Mouse (Mus musculus) spleen, adult 2 months (tissue): ENCODE data around the gene Fgfr2. TPM values are rescaled to one million over a fixed set of nuclear protein-coding genes. Genes with fewer than 3 reads are reported as not detected.

Experiments
- DNase-seq, 2 experiments: peaks; one replicate each; pipeline versions ENCODE4 v3.0.0 to v3.0.0-alpha.2; 2012 to 2021; ENCODE audit warnings: low spot score in 2 of 2, low read depth in 1 of 2
- H3K27ac ChIP-seq: fragments of 200-500 bp; 2 replicates; pipeline ENCODE4 v1.5.1; 2012; ENCODE audit warnings: low read length, inconsistent platforms; ENCODE audit not compliant: insufficient read depth
- H3K27me3 ChIP-seq: fragments of 200-500 bp; 2 replicates; pipeline ENCODE4 v1.6.1; 2012; ENCODE audit warnings: mild to moderate bottlenecking, moderate library complexity, low read length, inconsistent platforms; ENCODE audit not compliant: control insufficient read depth, insufficient read depth
- H3K36me3 ChIP-seq: fragments of 200-500 bp; 2 replicates; pipeline ENCODE4 v1.6.1; 2012; ENCODE audit warnings: mild to moderate bottlenecking, low read length, inconsistent platforms; ENCODE audit not compliant: control insufficient read depth, insufficient read depth
- H3K4me1 ChIP-seq: fragments of 200-500 bp; 2 replicates; pipeline ENCODE4 v1.6.1; 2011; ENCODE audit warnings: inconsistent platforms; ENCODE audit not compliant: control insufficient read depth, insufficient read depth, insufficient read length
- H3K4me3 ChIP-seq: fragments of 200-500 bp; 2 replicates; pipeline ENCODE4 v1.5.1; 2011; ENCODE audit warnings: mild to moderate bottlenecking, inconsistent platforms; ENCODE audit not compliant: insufficient read depth, insufficient read length; ENCODE audit errors: extremely low read depth
- CTCF ChIP-seq: fragments of 200-500 bp; IDR thresholded peaks from 2 replicates; pipeline ENCODE4 v1.5.1; 2011; ENCODE audit warnings: mild to moderate bottlenecking, inconsistent platforms; ENCODE audit not compliant: insufficient read depth, insufficient read length, insufficient replicate concordance; ENCODE audit errors: extremely low read depth
- POLR2A ChIP-seq: fragments of 200-500 bp; IDR thresholded peaks from 2 replicates; pipeline ENCODE4 v1.6.1; 2011; ENCODE audit warnings: low read depth, low read length, inconsistent platforms
- WGBS: fragments of 180-500 bp; shearing (Covaris S2); methylation state at CpG from one replicate; pipeline ENCODE4 v1.1.7; 2018; 5-methylcytosine and 5-hydroxymethylcytosine counted together
- polyA plus RNA-seq: library from polyadenylated mRNA; depleted of rRNA; stranded (reverse); fragments of >200 nt; gene quantifications from 2 replicates; pipeline ENCODE4 v1.2.3, GENCODE M21; 2012

Fgfr2 gene
- polyA plus RNA-seq, 1 experiment, result 1.6 TPM

GRCm38 (mm10) chr7:132806926-132807857 is 316.0 kb downstream of the Fgfr2 start:
- WGBS, result 72% methylated on average over 13 of the region's 13 CpGs
- H3K27me3 ChIP-seq, result no peaks in the 10 kb centered on the region
- TF ChIP-seq CTCF (no peak), POLR2A (no peak)
- H3K36me3 ChIP-seq, result no peaks in the 10 kb centered on the region
- no peak for DNase-seq
- H3K4me3 ChIP-seq, result no peak overlapping the region
- peaks cover 47% of the 10 kb centered on the region; the same call in 1 of the 2 replicates for H3K4me1 ChIP-seq
- peak overlapping the region; percentile 49 for H3K27ac ChIP-seq

- peak overlapping the region; percentile 11; the same call in 1 of the 2 replicates for H3K27ac ChIP-seq
- H3K4me1 ChIP-seq, result peaks cover 48% of the 10 kb centered on the region; the same call in 1 of the 2 replicates
- no peak overlapping the region for H3K4me3 ChIP-seq
- TF ChIP-seq POLR2A, result no peak
- no peak for TF ChIP-seq CTCF
- DNase-seq, result no peak
- WGBS, result 88% methylated on average over 5 of the region's 5 CpGs
- no peaks in the 10 kb centered on the region for H3K36me3 ChIP-seq
- H3K27me3 ChIP-seq, result no peaks in the 10 kb centered on the region
These were observed 316.9 kb downstream of the Fgfr2 start for GRCm38 (mm10) chr7:132806286-132806685.

GRCm38 (mm10) chr7:132804951-132805350 is 318.2 kb downstream of the Fgfr2 start:
- H3K4me3 ChIP-seq, result no peak overlapping the region
- no peak overlapping the region for H3K27ac ChIP-seq
- no peaks in the 10 kb centered on the region for H3K27me3 ChIP-seq
- DNase-seq, result no peak
- TF ChIP-seq POLR2A (no peak), CTCF (no peak)
- no peaks in the 10 kb centered on the region for H3K36me3 ChIP-seq
- WGBS, result 54% methylated on average over 5 of the region's 5 CpGs
- peaks cover 51% of the 10 kb centered on the region; the same call in 1 of the 2 replicates for H3K4me1 ChIP-seq

- TF ChIP-seq CTCF (no peak), POLR2A (no peak)
- Histone ChIP-seq H3K27ac (no peak overlapping the region; the same call in 1 of the 2 replicates), H3K36me3 (no peaks in the 10 kb centered on the region), H3K27me3 (no peaks in the 10 kb centered on the region), H3K4me1 (peaks cover 50% of the 10 kb centered on the region; the same call in 1 of the 2 replicates), H3K4me3 (no peak overlapping the region)
- WGBS, result 70% methylated on average over 7 of the region's 7 CpGs
- DNase-seq, result no peak
These were observed 318.7 kb downstream of the Fgfr2 start for GRCm38 (mm10) chr7:132804461-132804860.

GRCm38 (mm10) chr7:132803962-132804361 is 319.2 kb downstream of the Fgfr2 start:
- H3K27ac ChIP-seq, result peak overlapping the region; percentile 39; the same call in 1 of the 2 replicates
- WGBS, result 32% methylated on average over 3 of the region's 3 CpGs
- no peak overlapping the region for H3K4me3 ChIP-seq
- H3K36me3 ChIP-seq, result no peaks in the 10 kb centered on the region
- DNase-seq, result peak in 1 of 2 experiments; percentile 34
- no peak for TF ChIP-seq CTCF
- no peak for TF ChIP-seq POLR2A
- H3K27me3 ChIP-seq, result no peaks in the 10 kb centered on the region
- H3K4me1 ChIP-seq, result peaks cover 50% of the 10 kb centered on the region; the same call in 1 of the 2 replicates

- Histone ChIP-seq H3K36me3 (no peaks in the 10 kb centered on the region), H3K4me3 (no peak overlapping the region), H3K27ac (peak overlapping the region; percentile 44; the same call in 1 of the 2 replicates), H3K4me1 (peaks cover 51% of the 10 kb centered on the region; the same call in 1 of the 2 replicates), H3K27me3 (no peaks in the 10 kb centered on the region)
- no peak for DNase-seq
- WGBS, result 74% methylated on average over 2 of the region's 2 CpGs
- TF ChIP-seq CTCF (no peak), POLR2A (no peak)
These were observed 319.8 kb downstream of the Fgfr2 start for GRCm38 (mm10) chr7:132803336-132803735.
